Mouse (Mus musculus) thymus, adult 2 months (tissue): ENCODE data around the gene Tango6. TPM values are rescaled to one million over a fixed set of nuclear protein-coding genes. Genes with fewer than 3 reads are reported as not detected.

Experiments used
- DNase-seq: peaks from one replicate; pipeline ENCODE4 v3.0.0; 2021
- H3K27ac ChIP-seq: fragments of 200-500 bp; 2 replicates; pipeline ENCODE4 v1.5.1; 2012; ENCODE audit warnings: low read length, control low read depth; ENCODE audit not compliant: control insufficient read depth, insufficient read depth
- H3K27me3 ChIP-seq: fragments of 200-500 bp; 2 replicates; pipeline ENCODE4 v1.6.1; 2012; ENCODE audit warnings: mild to moderate bottlenecking, low read length, moderate library complexity, mixed read lengths; ENCODE audit not compliant: control insufficient read depth, insufficient read depth
- H3K36me3 ChIP-seq: fragments of 200-500 bp; 2 replicates; pipeline ENCODE4 v1.6.1; 2012; ENCODE audit warnings: mild to moderate bottlenecking, low read length, moderate library complexity; ENCODE audit not compliant: control insufficient read depth, insufficient read depth
- H3K4me1 ChIP-seq: fragments of 200-500 bp; replicated peaks from 2 replicates; pipeline ENCODE4 v1.6.1; 2012; ENCODE audit warnings: low read length; ENCODE audit not compliant: control insufficient read depth, insufficient read depth
- H3K4me3 ChIP-seq: fragments of 200-500 bp; 2 replicates; pipeline ENCODE4 v1.5.1; 2012; ENCODE audit warnings: mild to moderate bottlenecking, low read length, control low read depth, moderate library complexity; ENCODE audit not compliant: control insufficient read depth, insufficient read depth
- CTCF ChIP-seq: fragments of 200-500 bp; IDR thresholded peaks from 2 replicates; pipeline ENCODE4 v1.5.1; 2012; ENCODE audit warnings: mild to moderate bottlenecking, control low read depth, low read length, moderate library complexity, borderline replicate concordance; ENCODE audit not compliant: control insufficient read depth, poor library complexity, insufficient read depth; ENCODE audit errors: extremely low read depth
- POLR2A ChIP-seq: fragments of 200-500 bp; IDR thresholded peaks from 2 replicates; pipeline ENCODE4 v1.6.1; 2012; ENCODE audit warnings: mild to moderate bottlenecking, low read length, control low read depth, moderate library complexity; ENCODE audit not compliant: control insufficient read depth, poor library complexity, insufficient read depth; ENCODE audit errors: extremely low read depth
- WGBS: fragments of 180-500 bp; shearing (Covaris S2); methylation state at CpG from one replicate; pipeline ENCODE4 v1.1.7; 2018; 5-methylcytosine and 5-hydroxymethylcytosine counted together
- polyA plus RNA-seq: library from polyadenylated mRNA; depleted of rRNA; stranded (reverse); fragments of >200 nt; gene quantifications from 2 replicates; pipeline ENCODE4 v1.2.3, GENCODE M21; 2012

Tango6 gene
- polyA plus RNA-seq, 1 experiment: 6.4 TPM

DNA sequence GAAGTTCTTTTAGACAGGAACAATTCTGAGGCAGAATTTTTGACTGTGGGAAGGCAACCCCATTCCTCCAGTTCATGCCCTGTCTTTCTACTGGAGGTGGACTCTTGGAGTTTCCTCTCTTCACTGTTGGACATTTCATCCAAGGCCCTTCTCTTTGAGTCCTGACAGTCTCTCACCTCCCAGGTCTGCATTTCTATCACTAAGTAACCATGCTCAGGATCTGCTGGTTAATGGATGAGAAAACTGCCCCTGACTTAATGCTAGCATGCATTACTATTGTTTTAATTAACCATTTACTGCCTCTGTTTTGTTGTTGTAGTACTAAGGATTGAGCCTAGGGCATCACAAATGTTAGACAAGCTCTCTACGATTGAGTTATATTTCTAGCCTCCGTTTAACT lies 82.7 kb downstream of the Tango6 start:
- no peak overlapping the region for H3K4me3 ChIP-seq
- no peak for DNase-seq
- H3K27ac ChIP-seq: no peak overlapping the region
- H3K4me1 ChIP-seq: no peaks in the 10 kb centered on the region
- no peak for TF ChIP-seq POLR2A
- no peak for TF ChIP-seq CTCF
- WGBS: 100% methylated on average over 2 of the region's 2 CpGs
- no peaks in the 10 kb centered on the region for H3K36me3 ChIP-seq
- H3K27me3 ChIP-seq: no peaks in the 10 kb centered on the region

DNA sequence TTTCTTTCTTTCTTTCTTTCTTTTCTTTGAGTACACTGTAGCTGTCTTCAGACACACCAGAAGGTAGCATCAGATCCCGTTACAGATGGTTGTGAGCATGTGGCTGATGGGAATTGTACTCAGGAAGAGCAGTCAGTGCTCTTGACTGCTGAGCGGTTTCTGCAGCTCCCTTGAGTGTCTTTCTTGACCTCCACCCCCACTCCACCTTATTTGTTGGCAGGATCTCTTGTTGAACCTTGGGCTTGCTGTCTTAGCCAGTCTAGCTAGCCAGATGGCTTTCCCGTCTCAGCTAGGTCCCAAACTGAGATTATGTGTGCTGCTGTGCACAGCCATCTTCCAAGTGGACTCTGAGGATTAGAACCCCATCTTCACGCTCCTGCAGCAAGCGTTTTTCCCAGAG lies 83.9 kb downstream of the Tango6 start:
- DNase-seq: no peak
- TF ChIP-seq POLR2A (no peak), CTCF (no peak)
- Histone ChIP-seq H3K36me3 (no peaks in the 10 kb centered on the region), H3K27ac (no peak overlapping the region), H3K4me1 (no peaks in the 10 kb centered on the region), H3K4me3 (no peak overlapping the region), H3K27me3 (no peaks in the 10 kb centered on the region)
- WGBS: 96% methylated on average over 5 of the region's 5 CpGs

DNA sequence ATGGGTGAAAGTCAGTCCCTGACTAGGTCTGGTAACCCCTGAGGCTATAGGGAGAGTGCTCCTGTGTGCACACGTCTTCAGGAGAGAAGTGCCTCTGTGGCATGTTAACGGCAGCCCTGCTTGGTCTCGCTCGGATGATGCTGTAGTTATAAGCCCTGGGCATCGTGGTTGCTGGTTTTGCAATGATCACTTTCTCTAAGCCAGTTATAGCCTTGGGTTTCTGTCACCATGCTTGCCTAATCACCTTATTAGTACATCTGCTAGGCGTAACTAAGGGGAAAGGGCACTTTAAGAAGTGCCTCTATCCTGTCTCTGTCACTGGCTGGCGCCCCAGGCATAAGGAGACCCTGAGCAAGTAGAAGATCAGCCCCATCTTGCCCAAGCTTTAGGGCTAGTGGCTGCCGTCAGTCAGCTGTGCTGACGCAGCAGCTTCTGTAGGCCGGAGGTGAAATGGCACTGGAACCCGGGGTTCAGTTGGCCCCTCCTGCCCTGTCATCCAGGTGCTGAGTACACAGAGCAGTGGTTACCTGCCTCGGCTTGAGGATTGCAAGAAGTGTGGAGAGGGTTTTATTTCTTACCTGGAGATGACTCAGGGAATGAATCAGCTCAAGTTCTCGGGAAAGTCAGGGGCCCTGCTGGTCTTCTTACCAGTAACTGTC lies 86.4 kb downstream of the Tango6 start:
- no peaks in the 10 kb centered on the region for H3K27me3 ChIP-seq
- TF ChIP-seq POLR2A (no peak), CTCF (no peak)
- H3K27ac ChIP-seq: no peak overlapping the region
- no peak overlapping the region for H3K4me3 ChIP-seq
- no peaks in the 10 kb centered on the region for H3K36me3 ChIP-seq
- H3K4me1 ChIP-seq: no peaks in the 10 kb centered on the region
- no peak for DNase-seq
- WGBS: 92% methylated on average over 13 of the region's 13 CpGs

DNA sequence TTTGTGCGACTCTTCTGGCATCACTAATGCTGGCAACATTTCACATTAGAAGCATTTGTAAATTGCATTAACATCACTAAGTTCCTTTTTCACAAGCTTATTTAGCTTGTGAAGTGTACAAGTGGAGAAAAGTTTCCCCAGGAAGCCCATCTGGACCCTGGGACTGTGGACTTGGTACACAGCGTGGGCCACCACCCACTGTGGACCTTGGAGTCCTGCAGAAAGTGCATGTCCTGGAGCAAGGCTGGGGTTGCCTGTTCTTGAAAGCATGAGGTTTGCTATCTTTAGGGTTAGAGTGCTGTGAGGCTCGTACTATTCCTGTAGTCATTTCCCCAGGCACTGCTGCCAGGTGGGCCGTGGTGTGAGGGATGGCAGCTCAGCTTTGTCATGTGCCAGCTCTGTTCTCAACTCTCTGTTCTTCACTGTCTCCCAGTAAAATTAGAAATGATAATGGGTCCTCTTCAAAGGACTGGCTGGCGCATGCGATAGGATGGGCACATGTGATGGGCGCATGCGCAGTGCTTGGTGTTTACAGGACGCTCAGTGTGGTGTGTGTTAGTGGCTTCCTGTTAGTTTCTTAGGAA lies 87.8 kb downstream of the Tango6 start:
- Histone ChIP-seq H3K36me3 (no peaks in the 10 kb centered on the region), H3K27ac (no peak overlapping the region), H3K27me3 (no peaks in the 10 kb centered on the region), H3K4me1 (no peaks in the 10 kb centered on the region), H3K4me3 (no peak overlapping the region)
- DNase-seq: no peak
- 96% methylated on average over 9 of the region's 9 CpGs for WGBS
- TF ChIP-seq CTCF: no peak
- TF ChIP-seq POLR2A: no peak

DNA sequence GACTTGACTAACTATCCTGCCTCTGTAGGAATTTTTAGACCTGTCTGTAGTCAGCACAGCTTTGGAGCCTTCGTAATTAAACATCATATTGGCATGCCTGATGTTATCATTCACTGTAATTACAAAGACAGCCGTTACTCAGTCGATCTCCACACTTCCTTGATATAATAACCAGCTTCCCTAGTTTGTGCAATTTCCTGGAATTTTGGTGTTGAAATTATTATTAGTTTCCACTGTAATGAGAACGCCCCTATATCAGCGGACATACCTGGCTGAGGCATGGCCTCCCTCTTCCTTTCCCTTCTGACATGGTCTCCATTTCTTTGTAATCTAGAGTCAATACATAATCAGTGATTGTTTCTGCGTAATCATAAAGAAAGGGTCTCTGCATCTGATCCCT lies 89.2 kb downstream of the Tango6 start:
- Histone ChIP-seq H3K4me1 (no peaks in the 10 kb centered on the region), H3K4me3 (no peak overlapping the region), H3K27me3 (no peaks in the 10 kb centered on the region), H3K36me3 (no peaks in the 10 kb centered on the region), H3K27ac (no peak overlapping the region)
- no peak for DNase-seq
- 92% methylated on average over 6 of the region's 6 CpGs for WGBS
- TF ChIP-seq POLR2A (no peak), CTCF (no peak)

DNA sequence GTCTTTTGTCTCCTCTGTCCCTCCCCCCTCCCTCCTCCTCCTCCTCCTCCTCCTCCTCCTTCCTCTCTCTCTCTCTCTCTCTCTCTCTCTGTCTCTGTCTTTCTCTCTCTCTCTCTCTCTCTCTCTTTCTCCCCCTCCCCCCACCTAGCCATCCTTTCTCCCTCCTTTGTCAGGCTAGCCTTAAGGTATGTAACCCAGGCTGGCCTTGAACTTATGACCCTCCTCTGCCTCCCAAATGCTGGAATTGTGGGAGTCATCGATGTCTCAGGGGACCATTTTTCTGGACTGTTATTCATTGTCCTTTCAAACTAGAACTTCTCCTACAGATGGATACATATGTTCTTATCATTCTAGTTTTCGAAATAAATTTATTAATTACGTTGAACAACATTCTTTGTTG lies 89.6 kb downstream of the Tango6 start:
- 98% methylated on average over 3 of the region's 3 CpGs for WGBS
- no peak overlapping the region for H3K27ac ChIP-seq
- TF ChIP-seq POLR2A: no peak
- no peak for TF ChIP-seq CTCF
- H3K27me3 ChIP-seq: no peaks in the 10 kb centered on the region
- H3K4me1 ChIP-seq: no peaks in the 10 kb centered on the region
- no peaks in the 10 kb centered on the region for H3K36me3 ChIP-seq
- H3K4me3 ChIP-seq: no peak overlapping the region
- no peak for DNase-seq
